Mouse (Mus musculus) midbrain, embryonic 15.5 days (tissue): ENCODE results near the gene Erp44. TPM values are rescaled to one million over a fixed set of nuclear protein-coding genes. Genes with fewer than 3 reads are reported as not detected.

ENCODE experiments used
- ATAC-seq: fragments of 200-750 bp; cut with Nextera tagmentation; replicated peaks from 2 replicates; pipeline ENCODE4 v1.8.0; 2017; ENCODE audit warnings: moderate TSS enrichment
- H3K27ac ChIP-seq: fragments of 300-500 bp; sonication (generic); 2 replicates; pipeline ENCODE4 v1.5.1; 2015; ENCODE audit warnings: mild to moderate bottlenecking, inconsistent platforms
- H3K27me3 ChIP-seq: fragments of 300-500 bp; sonication (generic); replicated peaks from 2 replicates; pipeline ENCODE4 v1.6.1; 2015; ENCODE audit warnings: inconsistent platforms
- H3K36me3 ChIP-seq: fragments of 300-500 bp; sonication (generic); replicated peaks from 2 replicates; pipeline ENCODE4 v1.6.1; 2015; ENCODE audit warnings: inconsistent platforms
- H3K4me1 ChIP-seq: fragments of 300-500 bp; sonication (generic); 2 replicates; pipeline ENCODE4 v1.6.1; 2015; ENCODE audit warnings: inconsistent platforms
- H3K4me2 ChIP-seq: fragments of 300-500 bp; sonication (generic); 2 replicates; pipeline ENCODE4 v1.6.1; 2015; ENCODE audit warnings: inconsistent platforms, mild to moderate bottlenecking, moderate library complexity
- H3K4me3 ChIP-seq: fragments of 300-500 bp; sonication (generic); 2 replicates; pipeline ENCODE4 v1.5.1; 2015; ENCODE audit warnings: mild to moderate bottlenecking, inconsistent platforms
- H3K9ac ChIP-seq: fragments of 300-500 bp; sonication (generic); 2 replicates; pipeline ENCODE4 v1.6.1; 2015; ENCODE audit warnings: mild to moderate bottlenecking, inconsistent platforms
- H3K9me3 ChIP-seq: fragments of 300-500 bp; sonication (generic); 2 replicates; pipeline ENCODE4 v1.6.1; 2016; ENCODE audit warnings: inconsistent platforms
- WGBS: fragments of 180-500 bp; shearing (Covaris S2); methylation state at CpG from one replicate; pipeline ENCODE4 v1.1.7; 2015; ENCODE audit warnings: mixed read lengths; 5-methylcytosine and 5-hydroxymethylcytosine counted together
- polyA plus RNA-seq: library from polyadenylated mRNA; unstranded; fragments of >200 nt; fragmentation: Nextera tagmentation; extraction: Ambion mirVana; gene quantifications from 2 replicates; pipeline ENCODE4 v1.2.1, GENCODE M21; 2015

Gene Erp44
- polyA plus RNA-seq = 58.7 and 62.1 TPM in 2 replicates

GRCm38 (mm10) chr4:48279498-48280134 is at the start of gene Erp44, which contains the start of gene Invs:
TSS of gene Erp44 (minus strand) at chr4:48279558.
TSS of gene Invs (plus strand) at chr4:48279760.
- ATAC-seq = peak; percentile 100
- H3K4me2 ChIP-seq = peak within 1 kb of the TSS; percentile 86
- no peaks in the 10 kb centered on the region for H3K27me3 ChIP-seq
- H3K27ac ChIP-seq = peak within 1 kb of the TSS; percentile 84
- H3K4me1 ChIP-seq = peaks cover 15% of the 10 kb centered on the region
- under 1% methylated on average over 41 of the region's 41 CpGs for WGBS
- no peaks in the 10 kb centered on the region for H3K9me3 ChIP-seq
- H3K9ac ChIP-seq = peak within 1 kb of the TSS; percentile 91
- peak within 1 kb of the TSS; percentile 87 for H3K4me3 ChIP-seq
- no peaks in the 10 kb centered on the region for H3K36me3 ChIP-seq

- Histone ChIP-seq H3K9ac (no peak overlapping the region), H3K4me3 (no peak overlapping the region), H3K4me1 (no peaks in the 10 kb centered on the region), H3K4me2 (no peak overlapping the region), H3K36me3 (no peaks in the 10 kb centered on the region), H3K9me3 (no peaks in the 10 kb centered on the region), H3K27me3 (no peaks in the 10 kb centered on the region), H3K27ac (no peak overlapping the region)
- ATAC-seq = no peak
- WGBS = 64% methylated on average over 2 of the region's 2 CpGs
These were observed 48.7 kb upstream of the Erp44 start for GRCm38 (mm10) chr4:48328042-48328441.

- Histone ChIP-seq H3K4me1 (no peaks in the 10 kb centered on the region), H3K36me3 (no peaks in the 10 kb centered on the region), H3K4me2 (no peak overlapping the region), H3K27me3 (no peaks in the 10 kb centered on the region), H3K9ac (no peak overlapping the region), H3K9me3 (no peaks in the 10 kb centered on the region), H3K27ac (no peak overlapping the region), H3K4me3 (no peak overlapping the region)
- no peak for ATAC-seq
These were observed 47.8 kb upstream of the Erp44 start for GRCm38 (mm10) chr4:48327192-48327591.

- H3K27me3 ChIP-seq = no peaks in the 10 kb centered on the region
- ATAC-seq = no peak
- no peaks in the 10 kb centered on the region for H3K9me3 ChIP-seq
- no peak overlapping the region for H3K4me2 ChIP-seq
- WGBS = 32% methylated on average over 1 of the region's 1 CpGs
- no peak overlapping the region for H3K9ac ChIP-seq
- H3K4me3 ChIP-seq = no peak overlapping the region
- no peaks in the 10 kb centered on the region for H3K36me3 ChIP-seq
- 0 out of 2 replicates have a peak, but pooled peaks cover 4% of the 10 kb centered on the region for H3K4me1 ChIP-seq
- H3K27ac ChIP-seq = no peak overlapping the region
These were observed 42.7 kb upstream of the Erp44 start for GRCm38 (mm10) chr4:48322095-48322494.

- Histone ChIP-seq H3K36me3 (no peaks in the 10 kb centered on the region), H3K4me1 (0 out of 2 replicates have a peak, but pooled peaks cover 4% of the 10 kb centered on the region), H3K9ac (no peak overlapping the region), H3K4me3 (no peak overlapping the region), H3K4me2 (no peak overlapping the region), H3K27me3 (no peaks in the 10 kb centered on the region), H3K9me3 (no peaks in the 10 kb centered on the region), H3K27ac (no peak overlapping the region)
- 81% methylated on average over 1 of the region's 1 CpGs for WGBS
- no peak for ATAC-seq
These were observed 41.9 kb upstream of the Erp44 start for GRCm38 (mm10) chr4:48321276-48321675.

- 96% methylated on average over 3 of the region's 3 CpGs for WGBS
- Histone ChIP-seq H3K4me3 (no peak overlapping the region), H3K36me3 (no peaks in the 10 kb centered on the region), H3K9me3 (no peaks in the 10 kb centered on the region), H3K27ac (no peak overlapping the region), H3K4me2 (no peak overlapping the region), H3K27me3 (no peaks in the 10 kb centered on the region), H3K9ac (no peak overlapping the region), H3K4me1 (0 out of 2 replicates have a peak, but pooled peaks cover 2% of the 10 kb centered on the region)
- no peak for ATAC-seq
These were observed 36.7 kb upstream of the Erp44 start for GRCm38 (mm10) chr4:48316036-48316435.

- no peak overlapping the region for H3K27ac ChIP-seq
- no peak overlapping the region for H3K4me2 ChIP-seq
- H3K36me3 ChIP-seq = no peaks in the 10 kb centered on the region
- H3K9ac ChIP-seq = no peak overlapping the region
- no peaks in the 10 kb centered on the region for H3K4me1 ChIP-seq
- H3K4me3 ChIP-seq = no peak overlapping the region
- no peak for ATAC-seq
- 96% methylated on average over 3 of the region's 3 CpGs for WGBS
- H3K9me3 ChIP-seq = no peaks in the 10 kb centered on the region
- no peaks in the 10 kb centered on the region for H3K27me3 ChIP-seq
These were observed 35.5 kb upstream of the Erp44 start for GRCm38 (mm10) chr4:48314814-48315213.

- Histone ChIP-seq H3K4me1 (0 out of 2 replicates have a peak, but pooled peaks cover 4% of the 10 kb centered on the region), H3K27me3 (no peaks in the 10 kb centered on the region), H3K4me2 (no peak overlapping the region), H3K4me3 (no peak overlapping the region), H3K36me3 (no peaks in the 10 kb centered on the region), H3K9ac (no peak overlapping the region), H3K9me3 (no peaks in the 10 kb centered on the region), H3K27ac (peak overlapping the region; percentile 57)
- WGBS = 14% methylated on average over 5 of the region's 5 CpGs
- ATAC-seq = peak; percentile 79
These were observed 7.9 kb upstream of the Erp44 start for GRCm38 (mm10) chr4:48287086-48287757.

GRCm38 (mm10) chr4:48281121-48281520 is 1.8 kb upstream of the Erp44 start:
- H3K36me3 ChIP-seq = no peaks in the 10 kb centered on the region
- no peak for ATAC-seq
- WGBS = 95% methylated on average over 1 of the region's 1 CpGs
- no peak overlapping the region for H3K4me3 ChIP-seq
- no peak overlapping the region for H3K27ac ChIP-seq
- H3K27me3 ChIP-seq = no peaks in the 10 kb centered on the region
- no peak overlapping the region for H3K4me2 ChIP-seq
- H3K4me1 ChIP-seq = peaks cover 15% of the 10 kb centered on the region
- H3K9me3 ChIP-seq = no peaks in the 10 kb centered on the region
- no peak overlapping the region for H3K9ac ChIP-seq

GRCm38 (mm10) chr4:48278757-48279497 is 431 bp downstream of the Erp44 start:
- Histone ChIP-seq H3K4me3 (peak overlapping the region; percentile 87), H3K4me1 (peaks cover 15% of the 10 kb centered on the region), H3K27ac (peak overlapping the region; percentile 35; the same call in 1 of the 2 replicates), H3K36me3 (no peaks in the 10 kb centered on the region), H3K4me2 (peak overlapping the region; percentile 86), H3K27me3 (no peaks in the 10 kb centered on the region), H3K9me3 (no peaks in the 10 kb centered on the region), H3K9ac (peak overlapping the region; percentile 91)
- under 1% methylated on average over 34 of the region's 34 CpGs for WGBS
- no peak for ATAC-seq

GRCm38 (mm10) chr4:48277011-48277410 is 2.3 kb downstream of the Erp44 start:
- H3K36me3 ChIP-seq = no peaks in the 10 kb centered on the region
- no peaks in the 10 kb centered on the region for H3K9me3 ChIP-seq
- H3K4me2 ChIP-seq = no peak overlapping the region
- no peak overlapping the region for H3K4me3 ChIP-seq
- no peak for ATAC-seq
- peaks cover 15% of the 10 kb centered on the region for H3K4me1 ChIP-seq
- 94% methylated on average over 3 of the region's 3 CpGs for WGBS
- no peak overlapping the region for H3K27ac ChIP-seq
- no peak overlapping the region for H3K9ac ChIP-seq
- no peaks in the 10 kb centered on the region for H3K27me3 ChIP-seq

- WGBS = 88% methylated on average over 3 of the region's 3 CpGs
These were observed 3.6 kb downstream of the Erp44 start for GRCm38 (mm10) chr4:48275736-48276135.

More at GRCm38 (mm10) chr4:48275736-48276135, 3.6 kb downstream of the Erp44 start:
- no peak for ATAC-seq
- Histone ChIP-seq H3K27ac (no peak overlapping the region), H3K4me2 (no peak overlapping the region), H3K27me3 (no peaks in the 10 kb centered on the region), H3K4me1 (peaks cover 15% of the 10 kb centered on the region), H3K4me3 (no peak overlapping the region), H3K9ac (no peak overlapping the region), H3K36me3 (no peaks in the 10 kb centered on the region), H3K9me3 (no peaks in the 10 kb centered on the region)
